ENCODE assay signal across 8 mouse cellular contexts in genomic region chr9:121314541-121315152, GRCm38 (mm10). TPM values are rescaled to one million over a fixed set of nuclear protein-coding genes. Genes with fewer than 3 reads are reported as not detected.
DNase-seq lines count a peak whose midpoint lies in the region; ATAC-seq and TF ChIP-seq lines count a peak whose summit lies in the region.

No protein-coding gene starts in this region.

- H3K9me3 ChIP-seq in embryonic facial prominence, embryonic 15.5 days (replicated peaks): no peaks in the 10 kb centered on the region
- H3K9me3 ChIP-seq in hindbrain, embryonic 10.5 days: no peaks in the 10 kb centered on the region
- no peaks in the 10 kb centered on the region for H3K9me3 ChIP-seq in neural tube, embryonic 11.5 days (ENCODE audit: control insufficient read depth, low read length)

- peak overlapping the region; percentile 89 for H3K27ac ChIP-seq in layer of hippocampus, adult 2 months
- H3K27ac ChIP-seq in embryonic facial prominence, embryonic 15.5 days (replicated peaks): peak overlapping the region; percentile 88
- H3K27ac ChIP-seq in hindbrain, embryonic 10.5 days: peak overlapping the region; percentile 94
- peak overlapping the region; percentile 93 for H3K27ac ChIP-seq in neural tube, embryonic 11.5 days (ENCODE audit: low read depth, low read length)

- peaks cover 60% of the 10 kb centered on the region for H3K4me1 ChIP-seq in embryonic facial prominence, embryonic 15.5 days
- peaks cover 84% of the 10 kb centered on the region for H3K4me1 ChIP-seq in hindbrain, embryonic 10.5 days (replicated peaks)
- peaks cover 50% of the 10 kb centered on the region for H3K4me1 ChIP-seq in neural tube, embryonic 11.5 days (ENCODE audit: control insufficient read depth, insufficient read depth, low read length)

- TF ChIP-seq CTCF in layer of hippocampus, adult 2 months (conservative IDR thresholded peaks at IDR 0.05): no peak

- peak overlapping the region; percentile 62 for H3K4me2 ChIP-seq in embryonic facial prominence, embryonic 15.5 days (replicated peaks)
- peak overlapping the region; percentile 48 for H3K4me2 ChIP-seq in neural tube, embryonic 11.5 days (ENCODE audit: low read depth)

- H3K9ac ChIP-seq in embryonic facial prominence, embryonic 15.5 days: no peak overlapping the region
- peak overlapping the region; percentile 42 for H3K9ac ChIP-seq in neural tube, embryonic 11.5 days (ENCODE audit: low read length)

- no peaks in the 10 kb centered on the region for H3K36me3 ChIP-seq in embryonic facial prominence, embryonic 15.5 days
- H3K36me3 ChIP-seq in hindbrain, embryonic 10.5 days: peaks cover 27% of the 10 kb centered on the region
- no peaks in the 10 kb centered on the region for H3K36me3 ChIP-seq in neural tube, embryonic 11.5 days (ENCODE audit: control insufficient read depth, insufficient read depth, low read length)

- 7% methylated on average over 14 of the region's 14 CpGs for WGBS in embryonic facial prominence, embryonic 15.5 days
- 24% methylated on average over 14 of the region's 14 CpGs for WGBS in hindbrain, embryonic 10.5 days
- 15% methylated on average over 14 of the region's 14 CpGs for WGBS in neural tube, embryonic 11.5 days

- DNase-seq in layer of hippocampus, adult 2 months (ENCODE audit: low spot score in 2 of 2): no peak
- no peak for DNase-seq in layer of hippocampus, adult 18-20 months (ENCODE audit: low spot score in 2 of 2)
- DNase-seq in hindbrain, embryonic 10.5 days (ENCODE audit: low spot score): peak; percentile 45
- DNase-seq in lung, adult 18-20 months: peak; percentile 69 to 78
- peak; percentile 39 for DNase-seq in neural tube, embryonic 11.5 days (ENCODE audit: low spot score)
- DNase-seq in right cerebral cortex, postnatal 36 days (ENCODE audit: low spot score in 2 of 2): no peak
- DNase-seq in yolk sac, embryonic 10.5 days (ENCODE audit: low spot score): no peak

- H3K27me3 ChIP-seq in embryonic facial prominence, embryonic 15.5 days: no peaks in the 10 kb centered on the region
- H3K27me3 ChIP-seq in hindbrain, embryonic 10.5 days (ENCODE audit: insufficient read depth, poor library complexity, severe bottlenecking): no peaks in the 10 kb centered on the region
- H3K27me3 ChIP-seq in neural tube, embryonic 11.5 days (ENCODE audit: control insufficient read depth, insufficient read depth, low read length): no peaks in the 10 kb centered on the region

- ATAC-seq in embryonic facial prominence, embryonic 15.5 days (ENCODE audit: insufficient number of reproducible peaks, low FRiP score, low TSS enrichment, low read depth): peak; percentile 29; the same call in 1 of the 2 replicates
- ATAC-seq in neural tube, embryonic 11.5 days (ENCODE audit: insufficient read depth, low FRiP score, low TSS enrichment): peak; percentile 24; the same call in 1 of the 2 replicates

- peak overlapping the region; percentile 26 for H3K4me3 ChIP-seq in layer of hippocampus, adult 2 months
- peak overlapping the region; percentile 33 for H3K4me3 ChIP-seq in embryonic facial prominence, embryonic 15.5 days (replicated peaks)
- peak overlapping the region; percentile 50 for H3K4me3 ChIP-seq in hindbrain, embryonic 10.5 days
- H3K4me3 ChIP-seq in neural tube, embryonic 11.5 days (ENCODE audit: low read depth, low read length): peak overlapping the region; percentile 20

RNA-seq across cellular contexts. Expression of gene Trak1, which starts 17.3 kb away (rescaled TPM):
- 100 to 1,000 TPM; 255 to 260 TPM for total RNA-seq in layer of hippocampus, adult 2 months (2021)
- total RNA-seq in layer of hippocampus, adult 18-20 months (2021): 100 to 1,000 TPM; 228 to 237 TPM
- 28.4 and 28.9 TPM in 2 replicates for polyA plus RNA-seq in embryonic facial prominence, embryonic 15.5 days (2015; fragmentation: Nextera tagmentation; extraction: Ambion mirVana)
- 24.1 and 33.1 TPM in 2 replicates for polyA plus RNA-seq in hindbrain, embryonic 10.5 days (2016; fragmentation: Nextera tagmentation; extraction: Ambion mirVana)
- polyA plus RNA-seq in neural tube, embryonic 11.5 days (2014; fragmentation: Nextera tagmentation; extraction: Ambion mirVana): 26.4 and 29.8 TPM in 2 replicates

RNA-seq across cellular contexts. Expression of gene Ulk4, which starts 37.6 kb away (rescaled TPM):
- 1 to 10 TPM; 9.5 to 9.9 TPM for total RNA-seq in layer of hippocampus, adult 2 months (2021)
- 1 to 10 TPM; 7.7 to 8.3 TPM for total RNA-seq in layer of hippocampus, adult 18-20 months (2021)
- polyA plus RNA-seq in embryonic facial prominence, embryonic 15.5 days (2015; fragmentation: Nextera tagmentation; extraction: Ambion mirVana): 143 and 159 TPM in 2 replicates
- polyA plus RNA-seq in hindbrain, embryonic 10.5 days (2016; fragmentation: Nextera tagmentation; extraction: Ambion mirVana): 123 and 131 TPM in 2 replicates
- 133 and 153 TPM in 2 replicates for polyA plus RNA-seq in neural tube, embryonic 11.5 days (2014; fragmentation: Nextera tagmentation; extraction: Ambion mirVana)

Comparison
In these comparisons a context has a peak if more than half of its experiments do, and no peak if none do; other contexts are left out.
1. DNase-seq: peak in hindbrain, embryonic 10.5 days (single experiment), lung, adult 18-20 months (2 of 2) and neural tube, embryonic 11.5 days (single experiment); none in layer of hippocampus, adult 2 months (0 of 2), layer of hippocampus, adult 18-20 months (0 of 2), right cerebral cortex, postnatal 36 days (0 of 2) and yolk sac, embryonic 10.5 days (single experiment).
2. Peak in every context shown above with its lines, with median percentiles within 50 percentile points of each other: H3K27ac ChIP-seq and H3K4me3 ChIP-seq.